Mouse (Mus musculus): ENCODE measurements around the gene Olfr545. TPM values are rescaled to one million over a fixed set of nuclear protein-coding genes. Genes with fewer than 3 reads are reported as not detected.

Gene Olfr545
- polyA plus RNA-seq, 1 experiment: not detected

DNA sequence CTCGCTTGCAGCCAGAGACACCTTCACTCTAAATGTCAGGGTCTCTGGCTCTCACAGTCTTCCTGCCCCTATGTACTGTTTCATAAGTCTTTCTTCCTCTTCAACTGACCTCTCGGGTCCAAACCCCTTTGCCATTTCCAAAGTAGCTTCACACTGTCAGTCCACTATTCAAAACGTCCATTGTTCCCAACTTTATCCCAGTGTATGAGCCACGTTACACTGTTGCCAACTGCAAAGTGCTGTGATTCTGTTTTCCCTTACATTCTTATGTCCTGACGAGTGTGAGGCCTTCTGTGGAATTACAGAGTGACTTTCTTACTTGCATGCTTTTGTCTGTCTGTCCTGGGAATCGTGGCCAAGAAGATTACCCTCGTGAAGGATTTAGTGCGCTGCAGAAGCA is 31.8 kb downstream of the Olfr545 start:
- TF ChIP-seq CTCF (IDR thresholded peaks at IDR 0.05; ENCODE audit: extremely low read depth, insufficient read depth, insufficient read length, insufficient replicate concordance) (no peak), POLR2A (IDR thresholded peaks at IDR 0.05; ENCODE audit: low read depth, low read length) (no peak)
- no peak for DNase-seq (ENCODE audit: low read depth in 1 of 2, low spot score in 2 of 2)
- peaks cover 36% of the 10 kb centered on the region for H3K36me3 ChIP-seq (ENCODE audit: control insufficient read depth, insufficient read depth, low read length)
- WGBS: 94% methylated on average over 8 of the region's 8 CpGs
- no peak overlapping the region for H3K27ac ChIP-seq (ENCODE audit: insufficient read depth, low read length)
- no peaks in the 10 kb centered on the region for H3K4me1 ChIP-seq (ENCODE audit: control insufficient read depth, insufficient read depth, insufficient read length)
- no peaks in the 10 kb centered on the region for H3K27me3 ChIP-seq (ENCODE audit: control insufficient read depth, insufficient read depth, low read length)
- H3K4me3 ChIP-seq (ENCODE audit: extremely low read depth, insufficient read depth, insufficient read length): no peak overlapping the region

DNA sequence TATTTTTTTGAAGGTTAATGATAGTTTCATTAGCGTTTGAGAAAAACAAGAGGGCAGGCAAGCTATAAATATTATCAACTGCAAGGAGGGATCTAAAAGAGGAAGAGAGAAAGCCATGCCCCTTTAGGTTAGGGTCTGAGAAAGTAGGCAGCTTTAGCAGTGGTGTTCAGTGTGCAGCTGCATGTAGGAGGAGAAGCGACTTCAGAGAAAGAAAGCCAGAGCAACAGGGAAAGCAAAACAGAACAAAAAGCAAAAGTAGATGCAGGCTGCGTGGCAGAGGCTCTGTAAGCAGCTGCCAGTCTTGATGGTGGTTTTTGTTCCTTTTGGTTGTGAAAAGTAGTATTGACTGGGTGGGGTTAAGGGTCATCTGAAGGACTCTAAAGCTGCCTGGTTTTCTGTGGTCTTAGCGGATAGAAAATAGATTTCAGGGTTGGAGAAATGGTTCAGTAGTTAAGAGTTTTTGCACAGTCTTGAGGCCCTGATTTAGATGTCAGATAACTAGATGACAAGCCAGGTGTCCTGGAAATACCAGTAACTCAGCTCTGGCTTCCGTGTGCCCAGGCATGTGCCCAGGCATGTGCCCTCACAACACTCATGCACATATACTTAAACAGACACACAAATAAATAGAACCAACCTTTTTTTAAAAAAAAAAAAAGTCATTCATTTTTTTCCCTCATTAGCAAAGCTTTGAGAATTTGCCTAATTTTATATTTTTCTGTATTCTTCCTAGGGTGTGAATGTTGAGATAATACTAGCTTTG is 40.6 kb downstream of the Olfr545 start:
- peaks cover 2% of the 10 kb centered on the region; the same call in 1 of the 2 replicates for H3K4me1 ChIP-seq (ENCODE audit: control insufficient read depth, insufficient read depth, insufficient read length)
- peak in 1 of 2 experiments; percentile 28 for DNase-seq (ENCODE audit: low read depth in 1 of 2, low spot score in 2 of 2)
- H3K4me3 ChIP-seq (ENCODE audit: extremely low read depth, insufficient read depth, insufficient read length): no peak overlapping the region
- TF ChIP-seq POLR2A (IDR thresholded peaks at IDR 0.05; ENCODE audit: low read depth, low read length) (no peak), CTCF (IDR thresholded peaks at IDR 0.05; ENCODE audit: extremely low read depth, insufficient read depth, insufficient read length, insufficient replicate concordance) (no peak)
- peak overlapping the region; percentile 23; the same call in 1 of the 2 replicates for H3K27ac ChIP-seq (ENCODE audit: insufficient read depth, low read length)
- H3K27me3 ChIP-seq (ENCODE audit: control insufficient read depth, insufficient read depth, low read length): no peaks in the 10 kb centered on the region
- H3K36me3 ChIP-seq (ENCODE audit: control insufficient read depth, insufficient read depth, low read length): peaks cover 30% of the 10 kb centered on the region
- WGBS: 40% methylated on average over 5 of the region's 5 CpGs

DNA sequence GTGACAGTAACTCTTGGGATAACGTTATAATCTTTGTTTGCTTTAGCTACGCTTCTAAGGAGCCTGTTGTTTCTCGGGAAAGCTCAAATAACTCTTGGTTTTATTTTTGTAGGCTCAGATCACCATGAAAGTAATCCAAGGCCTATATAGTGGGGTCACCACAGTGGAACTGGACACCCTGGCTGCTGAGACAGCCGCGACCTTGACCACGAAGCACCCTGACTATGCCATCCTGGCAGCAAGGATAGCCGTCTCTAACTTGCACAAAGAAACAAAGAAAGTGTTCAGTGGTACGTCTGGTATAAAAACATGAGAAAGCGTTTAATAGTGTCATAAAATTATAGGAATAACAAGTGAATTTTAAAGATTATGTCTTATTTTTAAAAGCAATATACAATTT is 52.9 kb downstream of the Olfr545 start:
- no peak for DNase-seq (ENCODE audit: low read depth in 1 of 2, low spot score in 2 of 2)
- no peak for TF ChIP-seq CTCF (IDR thresholded peaks at IDR 0.05; ENCODE audit: extremely low read depth, insufficient read depth, insufficient read length, insufficient replicate concordance)
- 94% methylated on average over 9 of the region's 9 CpGs for WGBS
- Histone ChIP-seq H3K4me3 (ENCODE audit: extremely low read depth, insufficient read depth, insufficient read length) (no peak overlapping the region), H3K36me3 (ENCODE audit: control insufficient read depth, insufficient read depth, low read length) (peaks cover 20% of the 10 kb centered on the region), H3K27ac (ENCODE audit: insufficient read depth, low read length) (no peak overlapping the region), H3K4me1 (ENCODE audit: control insufficient read depth, insufficient read depth, insufficient read length) (no peaks in the 10 kb centered on the region), H3K27me3 (ENCODE audit: control insufficient read depth, insufficient read depth, low read length) (no peaks in the 10 kb centered on the region)

DNA sequence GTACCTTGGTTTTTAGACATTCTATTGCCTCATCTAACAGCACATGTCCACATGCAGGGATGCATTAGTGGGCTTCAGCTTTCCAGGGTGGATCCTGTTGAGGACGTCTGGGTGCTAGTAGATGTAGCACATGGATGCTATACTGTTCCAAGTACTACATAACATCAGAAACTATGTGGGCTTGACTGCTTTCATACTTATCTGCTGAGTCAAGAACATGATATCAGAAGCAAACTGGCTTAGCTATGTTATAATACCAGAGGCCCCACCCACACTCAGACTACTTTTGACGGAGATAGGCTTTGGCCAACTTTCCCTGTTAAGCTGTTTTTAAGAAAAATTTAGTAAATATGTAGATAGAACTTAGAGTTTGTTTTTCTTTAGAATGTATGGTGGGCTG is 55.1 kb downstream of the Olfr545 start:
- DNase-seq (ENCODE audit: low read depth in 1 of 2, low spot score in 2 of 2): no peak
- Histone ChIP-seq H3K36me3 (ENCODE audit: control insufficient read depth, insufficient read depth, low read length) (peaks cover 13% of the 10 kb centered on the region), H3K4me1 (ENCODE audit: control insufficient read depth, insufficient read depth, insufficient read length) (no peaks in the 10 kb centered on the region), H3K4me3 (ENCODE audit: extremely low read depth, insufficient read depth, insufficient read length) (peak overlapping the region; percentile 18; the same call in 1 of the 2 replicates), H3K27ac (ENCODE audit: insufficient read depth, low read length) (no peak overlapping the region), H3K27me3 (ENCODE audit: control insufficient read depth, insufficient read depth, low read length) (no peaks in the 10 kb centered on the region)
- no peak for TF ChIP-seq CTCF (IDR thresholded peaks at IDR 0.05; ENCODE audit: extremely low read depth, insufficient read depth, insufficient read length, insufficient replicate concordance)
- no peak for TF ChIP-seq POLR2A (IDR thresholded peaks at IDR 0.05; ENCODE audit: low read depth, low read length)
- 82% methylated on average over 2 of the region's 2 CpGs for WGBS

DNA sequence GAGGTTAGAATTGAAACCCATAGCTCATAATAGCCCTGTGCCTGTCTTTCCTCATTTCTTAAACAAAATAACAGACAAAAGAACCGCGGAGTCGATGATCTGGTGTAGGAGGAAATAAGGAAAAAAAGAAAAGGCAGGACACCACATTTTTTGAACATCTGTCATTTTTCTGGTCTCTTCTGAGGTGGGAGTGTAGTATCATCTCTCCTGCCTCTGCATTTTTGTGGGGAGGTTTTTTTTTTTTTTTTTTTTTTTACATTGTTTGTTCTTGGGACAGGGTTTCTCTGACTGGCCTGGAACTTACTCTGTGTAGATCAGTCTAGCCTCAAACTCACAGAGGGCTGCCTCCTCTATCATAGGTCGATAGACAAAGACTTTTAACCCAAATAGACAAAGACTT is 56.9 kb downstream of the Olfr545 start:
- TF ChIP-seq CTCF (IDR thresholded peaks at IDR 0.05; ENCODE audit: extremely low read depth, insufficient read depth, insufficient read length, insufficient replicate concordance) (no peak), POLR2A (IDR thresholded peaks at IDR 0.05; ENCODE audit: low read depth, low read length) (no peak)
- H3K4me1 ChIP-seq (ENCODE audit: control insufficient read depth, insufficient read depth, insufficient read length): no peaks in the 10 kb centered on the region
- WGBS: 4% methylated on average over 4 of the region's 4 CpGs
- peaks cover 3% of the 10 kb centered on the region for H3K36me3 ChIP-seq (ENCODE audit: control insufficient read depth, insufficient read depth, low read length)
- peak overlapping the region; percentile 90 for H3K4me3 ChIP-seq (ENCODE audit: extremely low read depth, insufficient read depth, insufficient read length)
- H3K27me3 ChIP-seq (ENCODE audit: control insufficient read depth, insufficient read depth, low read length): no peaks in the 10 kb centered on the region
- H3K27ac ChIP-seq (ENCODE audit: insufficient read depth, low read length): no peak overlapping the region
- no peak for DNase-seq (ENCODE audit: low read depth in 1 of 2, low spot score in 2 of 2)

DNA sequence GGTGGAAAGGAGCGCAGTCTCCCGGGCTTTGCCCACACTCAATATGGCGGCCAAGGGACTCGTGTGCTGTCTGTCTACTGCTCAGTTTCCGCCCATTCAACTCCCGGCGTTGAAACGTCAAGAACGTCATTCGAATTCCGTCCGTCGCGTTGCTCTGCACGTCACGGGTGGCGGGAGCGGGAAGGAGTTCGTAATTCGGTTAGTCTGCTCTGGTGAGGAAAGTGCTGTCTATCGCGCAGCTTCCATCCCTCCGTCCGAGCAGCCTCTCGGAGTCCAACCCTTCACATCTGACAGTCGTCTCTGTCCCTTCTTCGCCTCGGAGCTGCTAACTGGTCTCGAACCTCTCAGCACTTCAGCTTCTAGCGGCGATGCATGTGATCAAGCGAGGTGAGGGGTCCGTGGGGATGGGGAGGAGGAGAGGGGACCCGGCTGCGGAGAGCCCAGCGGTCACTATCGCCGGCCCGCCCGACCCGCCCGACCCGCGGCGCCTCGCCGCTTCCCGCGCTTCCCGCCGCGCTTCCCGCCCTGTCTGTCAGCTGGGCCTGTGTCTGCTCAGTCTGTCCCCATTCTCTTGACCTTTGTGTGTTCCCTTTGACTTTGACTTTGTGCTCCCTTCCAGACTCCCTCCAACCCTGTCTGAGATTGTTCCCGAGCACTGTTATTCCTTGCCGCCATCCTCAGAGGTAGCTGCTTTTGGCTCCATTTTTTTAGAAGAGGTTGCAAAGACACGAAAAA is 57.5 kb downstream of the Olfr545 start, which contains the start of gene Rrm1:
Gene Rrm1 (plus strand): TSS at position 39 of the 735 bp plus-strand sequence.
- under 1% methylated on average over 56 of the region's 56 CpGs for WGBS
- TF ChIP-seq CTCF (IDR thresholded peaks at IDR 0.05; ENCODE audit: extremely low read depth, insufficient read depth, insufficient read length, insufficient replicate concordance): no peak
- TF ChIP-seq POLR2A (IDR thresholded peaks at IDR 0.05; ENCODE audit: low read depth, low read length): peak; percentile 31
- Histone ChIP-seq H3K27me3 (ENCODE audit: control insufficient read depth, insufficient read depth, low read length) (no peaks in the 10 kb centered on the region), H3K4me1 (ENCODE audit: control insufficient read depth, insufficient read depth, insufficient read length) (no peaks in the 10 kb centered on the region), H3K27ac (ENCODE audit: insufficient read depth, low read length) (peak within 1 kb of the TSS; percentile 47; the same call in 1 of the 2 replicates), H3K4me3 (ENCODE audit: extremely low read depth, insufficient read depth, insufficient read length) (peak within 1 kb of the TSS; percentile 90), H3K36me3 (ENCODE audit: control insufficient read depth, insufficient read depth, low read length) (peaks cover 3% of the 10 kb centered on the region)
- peak; percentile 88 to 91 for DNase-seq (ENCODE audit: low read depth in 1 of 2, low spot score in 2 of 2)

Other genes with a start within 250 kb of the Olfr545 start
- 165 and 178 TPM in 2 replicates for gene Rhog, start 243.5 kb downstream of the Olfr545 start, polyA plus RNA-seq (2012; rRNA removed)
- gene Stim1, start 231.8 kb downstream of the Olfr545 start, polyA plus RNA-seq (2012; rRNA removed): 49.3 and 57.8 TPM in 2 replicates
- 10.5 and 11.9 TPM in 2 replicates for gene Rrm1, start 57.9 kb downstream of the Olfr545 start, polyA plus RNA-seq (2012; rRNA removed)
- gene Olfr543, start 17.9 kb downstream of the Olfr545 start, polyA plus RNA-seq (2012; rRNA removed): not detected in 2 replicates
- not detected in 2 replicates for gene Olfr544, start 11.3 kb downstream of the Olfr545 start, polyA plus RNA-seq (2012; rRNA removed)
- gene Olfr547, start 35.2 kb upstream of the Olfr545 start, polyA plus RNA-seq (2012; rRNA removed): not detected in 2 replicates
- not detected in 2 replicates for gene Olfr548-ps1, start 41.3 kb upstream of the Olfr545 start, polyA plus RNA-seq (2012; rRNA removed)
- gene Olfr549, start 50.3 kb upstream of the Olfr545 start, polyA plus RNA-seq (2012; rRNA removed): not detected in 2 replicates
- 6.3 and 8.1 TPM in 2 replicates for gene Trim21, start 65.9 kb upstream of the Olfr545 start, polyA plus RNA-seq (2012; rRNA removed)
- gene Olfr550, start 71.9 kb upstream of the Olfr545 start, polyA plus RNA-seq (2012; rRNA removed): not detected in 2 replicates
- not detected in 2 replicates for gene Olfr551, start 92.3 kb upstream of the Olfr545 start, polyA plus RNA-seq (2012; rRNA removed)
- gene Olfr552, start 98.2 kb upstream of the Olfr545 start, polyA plus RNA-seq (2012; rRNA removed): 0.06 and 0.12 TPM in 2 replicates
- not detected in 2 replicates for gene Olfr553, start 118.6 kb upstream of the Olfr545 start, polyA plus RNA-seq (2012; rRNA removed)
- not detected in 2 replicates for gene Olfr554, start 138.9 kb upstream of the Olfr545 start, polyA plus RNA-seq (2012; rRNA removed)
- gene Olfr555, start 159.2 kb upstream of the Olfr545 start, polyA plus RNA-seq (2012; rRNA removed): not detected in 2 replicates
- gene Olfr556, start 165.3 kb upstream of the Olfr545 start, polyA plus RNA-seq (2012; rRNA removed): not detected in 2 replicates
- gene Trim68, start 187.8 kb upstream of the Olfr545 start, polyA plus RNA-seq (2012; rRNA removed): 10.6 and 12.4 TPM in 2 replicates
- not detected in 2 replicates for gene Olfr557, start 196.3 kb upstream of the Olfr545 start, polyA plus RNA-seq (2012; rRNA removed)
- gene Olfr558, start 202.6 kb upstream of the Olfr545 start, polyA plus RNA-seq (2012; rRNA removed): 0.07 and 0.19 TPM in 2 replicates
- gene Olfr33, start 219.5 kb upstream of the Olfr545 start, polyA plus RNA-seq (2012; rRNA removed): not detected in 2 replicates
- not detected in 2 replicates for gene Olfr559, start 227.9 kb upstream of the Olfr545 start, polyA plus RNA-seq (2012; rRNA removed)

Data from spleen, adult 2 months (tissue).